ENCODE assay signal across 16 mouse cellular contexts in the genomic region with DNA sequence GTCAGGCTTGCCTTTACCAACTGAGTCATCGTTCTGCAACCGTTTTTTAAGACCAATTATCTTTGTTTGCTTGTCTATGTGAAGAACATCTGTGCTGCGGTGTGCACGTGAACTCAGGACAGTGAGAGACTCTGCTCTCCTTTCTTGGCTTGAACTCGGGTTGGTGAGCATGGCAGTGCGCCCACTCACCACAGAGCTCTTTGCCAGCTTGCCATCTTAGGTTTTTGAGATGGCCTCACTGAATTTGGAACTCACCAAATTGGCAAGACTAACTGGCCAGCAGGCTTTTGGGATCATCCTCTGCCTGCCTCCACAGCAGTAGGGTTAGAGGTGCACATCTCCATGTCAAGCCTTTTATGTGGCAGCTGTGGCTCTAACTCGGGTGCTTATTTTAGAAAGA. TPM values are rescaled to one million over a fixed set of nuclear protein-coding genes. Genes with fewer than 3 reads are reported as not detected.
DNase-seq lines count a peak whose midpoint lies in the region; TF ChIP-seq lines count a peak whose summit lies in the region.
"Had no signal": no experiment of that assay in that cellular context is flagged by ENCODE, and none has a peak within 500 bp of the region (broad histone marks: within the 10 kb centered on the region; RNA-seq: fewer than 3 reads in every experiment).

No protein-coding gene starts in this region.

- TF ChIP-seq CTCF in layer of hippocampus, adult 2 months (conservative IDR thresholded peaks at IDR 0.05) = no peak

- peak; percentile 57 for DNase-seq in cerebellum, adult 9-10 months
- no peak for DNase-seq in cerebellum, adult 11-12 months
- DNase-seq in layer of hippocampus, adult 2 months (ENCODE audit: low spot score in 2 of 2) = no peak
- DNase-seq in layer of hippocampus, adult 11-12 months (ENCODE audit: low spot score) = no peak
- DNase-seq in cerebellum, postnatal 36 days = peak; percentile 37 to 41
- no peak for DNase-seq in thymus, postnatal 10 days (ENCODE audit: low spot score in 2 of 2)
- DNase-seq: adrenal gland, adult 2 months; adrenal gland, postnatal 25 days; heart, adult 2 months; heart, postnatal 14 days; kidney, adult 2 months had no signal

- no peak overlapping the region for H3K4me3 ChIP-seq in layer of hippocampus, adult 2 months
- H3K4me3 ChIP-seq: embryonic facial prominence, embryonic 13.5 days; forebrain, embryonic 12.5 days; heart, adult 2 months; heart, embryonic 15.5 days; hindbrain, embryonic 10.5 days; hindbrain, embryonic 15.5 days had no signal

- peak overlapping the region; percentile 32; the same call in 1 of the 2 replicates for H3K27ac ChIP-seq in layer of hippocampus, adult 2 months
- H3K27ac ChIP-seq: embryonic facial prominence, embryonic 13.5 days; forebrain, embryonic 12.5 days; heart, adult 2 months; heart, embryonic 15.5 days; hindbrain, embryonic 10.5 days; hindbrain, embryonic 15.5 days had no signal

RNA-seq across cellular contexts. Expression of a gene that starts 28.8 kb away (rescaled TPM):
- 100 to 1,000 TPM; 421 to 428 TPM for total RNA-seq in layer of hippocampus, adult 2 months (2021)

RNA-seq across cellular contexts. Expression of a gene that starts 29.9 kb away (rescaled TPM):
- total RNA-seq in layer of hippocampus, adult 2 months (2021) = 100 to 1,000 TPM; 114 to 116 TPM

RNA-seq across cellular contexts. Expression of a gene that starts 41.9 kb away (rescaled TPM):
- under 1 TPM; 0.37 to 0.51 TPM for total RNA-seq in layer of hippocampus, adult 2 months (2021)
- total RNA-seq: adrenal gland, postnatal 25 days had no signal

RNA-seq across cellular contexts. Expression of a gene that starts 51.2 kb away (rescaled TPM):
- 10 to 100 TPM; 84.9 to 88.3 TPM for total RNA-seq in layer of hippocampus, adult 2 months (2021)

Comparison
In these comparisons a context has a peak if more than half of its experiments do, and no peak if none do; other contexts are left out.
1. DNase-seq: peak in cerebellum, adult 9-10 months (single experiment) and cerebellum, postnatal 36 days (2 of 2); none in cerebellum, adult 11-12 months (single experiment), layer of hippocampus, adult 2 months (0 of 2), layer of hippocampus, adult 11-12 months (single experiment) and thymus, postnatal 10 days (0 of 2).